Mouse (Mus musculus) spleen, postnatal 36 days (tissue): ENCODE data around the gene Gabbr2.

Source experiments
- DNase-seq, 2 experiments: peaks; one replicate each; pipeline ENCODE4 v3.0.0; 2022; ENCODE audit warnings: low spot score in 2 of 2, mixed read lengths in 1 of 2

Gabbr2 gene

DNA sequence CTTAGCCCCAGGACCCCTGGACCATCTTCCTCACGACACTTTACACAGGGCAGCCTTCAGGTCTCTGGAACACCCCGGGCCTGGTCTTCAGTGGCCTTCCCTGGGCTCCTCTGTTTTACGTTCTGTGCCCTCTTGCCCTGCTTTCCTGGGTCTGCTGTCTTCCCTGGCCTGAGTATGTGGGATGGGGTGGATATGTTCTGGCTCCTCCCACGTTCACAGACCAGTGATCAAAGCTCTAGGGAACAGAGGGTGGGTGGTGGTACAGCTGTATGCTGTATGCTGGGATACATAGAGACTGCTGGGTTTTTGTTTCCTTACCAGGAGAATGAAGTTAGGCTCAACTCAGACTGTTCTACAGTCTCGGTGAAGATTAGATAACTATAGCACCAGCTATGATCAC lies 274.5 kb downstream of the Gabbr2 start:
- DNase-seq, result no peak

DNA sequence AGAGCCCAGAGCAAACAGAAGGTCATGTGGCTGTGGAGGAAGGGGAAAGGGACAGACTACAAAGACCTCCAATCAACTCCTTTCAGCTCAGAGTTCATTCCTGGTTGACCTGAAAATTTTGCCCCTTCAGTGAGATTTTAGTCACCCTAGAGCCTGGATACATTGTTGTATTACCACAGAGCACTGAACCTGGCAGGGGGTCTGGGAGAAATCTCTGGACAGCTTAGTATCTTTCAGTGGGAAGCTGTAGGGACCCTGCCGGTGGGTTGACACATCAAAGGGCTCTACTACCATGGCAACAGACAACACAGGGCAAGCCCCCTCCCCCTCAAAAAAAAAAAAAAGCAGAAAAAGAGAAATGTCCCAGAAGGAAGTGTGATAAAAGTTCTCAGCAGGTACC lies 275.3 kb downstream of the Gabbr2 start:
- DNase-seq, result no peak

DNA sequence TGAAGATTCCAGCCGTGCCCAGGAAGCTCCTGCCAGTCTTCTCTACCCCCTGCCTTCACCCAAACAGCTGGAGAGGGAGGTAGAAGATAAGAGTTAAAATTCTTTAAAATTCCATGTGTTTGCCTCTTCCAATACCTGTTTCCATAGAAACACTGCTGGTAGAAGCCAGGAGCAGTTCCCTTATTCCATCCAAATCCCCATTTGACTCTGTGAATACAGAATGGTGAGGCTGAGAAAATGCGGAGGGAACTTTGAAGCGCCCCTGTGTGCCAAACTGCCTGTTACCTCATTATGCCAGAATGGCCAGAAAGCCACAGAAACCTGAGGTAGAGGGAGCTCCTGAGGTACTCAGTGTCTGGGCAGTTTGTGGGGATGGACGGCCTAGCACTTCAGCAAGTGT lies 281.1 kb downstream of the Gabbr2 start:
- no peak for DNase-seq

DNA sequence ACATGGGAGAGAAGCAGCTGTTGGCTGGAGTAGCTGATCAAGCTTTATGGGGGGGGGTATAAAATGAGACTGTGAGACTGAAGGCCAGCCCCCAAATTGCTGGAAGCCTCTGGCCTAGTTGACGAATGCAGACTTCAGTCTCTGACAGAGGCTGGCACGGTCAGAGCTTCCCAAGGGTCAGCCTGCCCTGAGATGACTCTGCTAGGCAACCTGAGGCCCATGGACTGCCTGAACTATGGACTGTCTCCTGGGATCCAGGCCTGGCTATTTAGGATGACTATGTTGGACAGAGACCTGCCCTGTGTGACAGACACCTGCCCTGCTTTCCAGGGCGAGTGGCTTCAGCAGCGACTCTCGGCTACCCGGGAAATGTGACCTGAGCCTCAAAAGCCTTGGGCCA lies 281.7 kb downstream of the Gabbr2 start:
- no peak for DNase-seq

DNA sequence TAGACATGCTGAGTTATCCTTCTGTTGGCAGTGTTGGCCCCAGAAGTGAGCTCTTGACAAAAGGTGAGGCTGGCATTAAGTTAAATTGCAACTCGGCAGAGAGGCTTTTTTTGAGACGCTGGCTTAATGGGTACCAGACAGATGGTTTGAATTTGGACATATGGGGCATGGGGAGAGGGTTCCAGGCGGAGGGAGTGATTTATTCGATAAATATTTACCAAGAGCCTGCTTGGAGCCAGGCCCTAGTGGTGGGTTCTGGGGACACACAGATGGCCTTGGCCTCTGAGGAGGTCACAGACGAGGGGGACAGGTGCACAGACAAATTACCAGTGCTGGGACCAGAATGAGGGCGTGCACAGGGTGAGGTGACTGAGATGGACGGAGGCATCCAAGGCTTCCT lies 282.2 kb downstream of the Gabbr2 start:
- DNase-seq, result no peak

DNA sequence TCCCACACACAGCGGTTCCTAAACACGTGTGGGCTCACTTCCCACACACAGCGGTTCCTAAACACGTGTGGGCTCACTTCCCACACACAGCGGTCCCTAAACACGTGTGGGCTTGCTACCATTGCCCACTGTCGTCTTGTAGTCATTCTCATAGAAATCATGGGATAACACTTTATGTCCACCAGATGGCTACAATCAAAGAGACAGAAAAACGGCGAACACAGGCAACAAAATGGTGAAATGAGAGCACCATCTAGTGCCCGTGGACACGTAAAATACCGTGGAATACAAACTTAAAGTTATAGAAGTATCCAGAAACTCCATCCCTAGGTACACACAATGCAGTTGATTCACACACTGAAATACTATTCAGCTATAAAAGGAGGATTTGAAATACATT lies 285.9 kb downstream of the Gabbr2 start:
- no peak for DNase-seq

DNA sequence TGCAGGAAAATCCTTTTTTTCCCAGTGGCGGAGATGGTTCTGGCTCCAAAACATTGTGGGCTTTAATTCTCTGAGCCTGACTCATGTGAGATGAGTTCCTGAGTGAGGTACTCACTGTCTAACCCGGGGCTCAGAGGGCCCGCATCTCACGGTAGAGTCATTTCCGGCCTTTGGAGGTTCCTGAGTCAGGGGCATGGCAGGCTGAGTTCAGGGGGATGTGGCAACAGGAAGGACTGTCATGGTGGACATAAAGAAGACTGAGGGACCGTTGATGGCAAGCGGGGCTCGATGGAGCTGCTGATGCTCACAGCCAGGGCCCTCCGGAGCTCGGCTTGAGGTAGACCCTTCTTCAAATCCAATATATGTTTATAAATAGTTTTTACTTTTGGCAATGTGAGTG lies 288.5 kb downstream of the Gabbr2 start:
- no peak for DNase-seq

DNA sequence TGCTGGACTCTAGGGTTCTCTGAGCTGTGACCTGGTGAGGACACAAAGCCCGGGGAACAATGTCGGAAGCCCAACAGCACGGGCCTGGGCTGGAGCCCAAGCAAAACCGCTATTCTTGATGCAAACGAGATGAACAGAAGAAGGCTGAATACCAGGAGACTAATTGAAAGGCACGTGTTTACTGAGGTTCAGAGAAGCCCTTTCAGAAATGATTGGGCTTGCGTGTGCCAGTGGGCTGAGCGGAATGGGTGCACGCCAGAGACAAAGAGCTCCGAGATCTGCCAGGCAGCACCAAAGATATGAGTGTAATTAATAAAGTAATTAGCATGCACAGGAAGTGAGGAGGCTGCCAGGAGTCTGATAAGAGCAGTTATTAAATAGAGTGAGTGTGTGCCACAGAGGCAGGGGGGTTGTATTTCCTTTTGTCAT lies 291.4 kb downstream of the Gabbr2 start:
- DNase-seq, result no peak

DNA sequence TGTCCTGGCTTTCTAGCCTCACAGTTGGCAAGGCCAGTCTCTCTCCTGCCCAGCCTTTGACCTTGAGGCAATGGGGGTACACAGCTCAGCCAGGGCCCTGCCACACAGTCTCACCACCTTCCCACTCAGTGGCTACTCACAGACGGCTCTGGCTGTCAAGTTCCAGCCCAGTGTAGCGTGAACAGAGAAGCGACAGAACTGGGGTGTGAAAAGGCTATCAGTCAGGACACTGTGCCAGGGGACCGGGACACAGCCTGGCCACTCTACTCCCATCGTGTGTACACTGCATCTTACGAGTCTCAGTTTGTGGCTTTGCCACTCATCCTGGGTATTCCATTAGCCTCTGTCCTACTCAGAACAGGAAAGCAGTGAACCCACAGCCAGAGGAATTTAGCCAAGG lies 295.2 kb downstream of the Gabbr2 start:
- DNase-seq, result no peak

DNA sequence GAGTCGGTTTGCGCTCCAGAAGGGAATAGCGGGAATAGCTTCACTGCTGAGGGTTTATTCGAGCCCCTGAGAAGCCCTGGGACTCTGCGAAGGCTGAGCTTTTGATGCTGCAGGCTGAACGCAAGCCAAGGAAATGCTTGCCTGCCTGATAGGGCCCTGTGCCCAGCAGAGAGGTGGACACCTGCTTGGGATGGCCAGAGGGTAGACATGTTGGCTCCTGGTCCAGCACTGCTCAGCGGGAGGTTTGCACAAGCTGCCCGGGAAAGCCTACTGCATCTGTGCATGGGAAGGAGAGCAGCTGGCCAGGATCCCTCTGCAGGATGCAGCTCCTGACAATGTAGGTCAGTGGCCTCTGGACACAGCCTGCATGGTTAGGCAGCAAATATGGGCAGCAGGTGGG lies 301.1 kb downstream of the Gabbr2 start:
- DNase-seq, result no peak

DNA sequence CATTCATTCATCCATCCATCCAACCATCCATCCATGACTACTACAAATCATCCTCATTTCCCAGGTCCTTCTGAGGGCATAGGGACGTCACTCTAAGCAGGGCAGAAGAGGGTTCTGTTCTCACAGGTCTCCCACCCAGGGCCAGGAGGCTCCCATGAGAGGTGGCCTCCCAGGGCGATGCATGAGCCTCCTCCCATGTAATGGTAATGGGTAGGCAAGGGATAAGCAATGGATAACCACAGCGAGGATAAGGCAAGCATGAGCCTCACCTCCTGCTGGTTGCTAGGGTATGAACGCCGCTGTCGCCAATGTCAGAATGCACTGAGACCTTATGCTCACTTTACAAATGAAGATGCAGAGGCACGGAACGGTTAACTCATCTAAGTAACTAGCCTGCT lies 301.7 kb downstream of the Gabbr2 start:
- no peak for DNase-seq

DNA sequence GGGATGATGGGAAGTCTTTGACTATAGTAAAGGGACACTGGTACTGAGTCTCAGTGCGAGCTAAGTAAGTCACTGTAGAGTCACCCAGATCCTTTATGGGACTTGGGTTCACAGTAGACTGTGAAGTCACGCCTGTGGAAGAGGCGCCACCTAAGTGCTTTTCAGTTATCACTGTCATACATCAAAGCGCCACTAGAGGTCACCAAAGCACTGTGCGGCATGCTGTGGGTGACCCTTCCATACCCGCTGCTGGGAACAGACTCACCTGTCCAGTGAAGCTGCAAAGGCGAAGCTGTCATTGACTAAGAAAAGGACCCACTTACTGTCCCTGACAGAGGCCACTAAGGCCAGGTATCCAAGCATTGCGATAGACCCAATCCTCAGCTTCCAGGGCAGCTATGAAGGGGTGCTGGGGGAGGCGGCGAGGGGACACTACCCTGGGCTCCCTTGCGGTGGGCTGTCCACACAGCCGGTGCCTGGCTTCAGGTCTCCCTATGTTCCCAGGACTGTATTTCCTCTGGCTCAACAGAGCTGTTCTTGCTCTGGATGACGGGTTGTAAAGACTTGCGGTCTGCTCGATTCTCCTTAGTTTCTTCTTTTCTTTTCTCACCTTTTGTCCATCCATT lies 302.2 kb downstream of the Gabbr2 start:
- DNase-seq, result peak; percentile 40 to 52

DNA sequence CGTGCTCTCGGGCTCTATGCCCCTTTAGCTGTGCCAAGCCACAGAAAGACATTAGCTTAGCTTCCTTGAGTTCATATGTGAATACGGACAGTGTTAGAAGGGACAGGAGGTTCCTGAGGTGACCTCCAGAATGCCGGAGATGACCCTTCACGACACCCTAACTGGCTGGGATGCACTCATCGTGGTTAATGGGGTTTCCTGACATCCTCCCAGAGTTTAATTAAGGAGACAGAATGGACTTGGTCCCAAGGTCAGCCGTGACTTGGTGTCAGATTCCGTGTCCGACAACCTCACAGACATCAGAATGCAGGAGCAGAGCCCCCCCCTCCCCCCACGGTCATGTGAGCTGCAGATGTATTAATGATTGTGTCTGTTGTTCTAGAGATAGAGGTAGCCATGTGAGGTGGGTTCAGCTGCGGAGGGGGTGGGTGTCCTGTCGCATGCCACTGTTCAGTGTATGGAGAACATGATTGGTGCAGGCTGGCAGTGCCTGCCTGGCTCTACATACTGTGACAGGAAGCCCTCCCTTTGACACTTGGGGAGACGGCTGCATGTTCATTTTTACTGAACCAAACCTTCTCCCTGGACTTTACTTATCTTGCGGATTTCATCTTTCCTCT lies 303.4 kb downstream of the Gabbr2 start:
- no peak for DNase-seq

DNA sequence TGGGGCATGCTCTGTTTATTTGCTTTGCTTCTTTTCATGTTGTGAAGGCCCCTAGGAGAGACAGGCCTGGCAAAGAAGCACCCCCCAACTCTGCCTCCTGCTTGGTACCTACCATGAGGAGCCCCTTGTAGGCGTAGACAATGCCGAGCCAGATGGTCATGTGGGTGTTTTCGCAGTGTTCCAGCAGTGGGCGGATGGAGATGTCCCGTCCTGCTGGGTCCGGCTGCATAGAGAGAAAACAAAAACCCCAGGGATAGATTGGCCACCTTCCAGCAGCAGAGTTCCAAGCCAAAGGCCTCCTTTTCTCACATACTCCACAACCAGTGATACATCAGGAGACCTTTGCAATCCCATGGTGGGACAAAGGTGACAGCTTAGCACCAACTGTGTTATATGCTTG lies 307.5 kb downstream of the Gabbr2 start:
- no peak for DNase-seq

DNA sequence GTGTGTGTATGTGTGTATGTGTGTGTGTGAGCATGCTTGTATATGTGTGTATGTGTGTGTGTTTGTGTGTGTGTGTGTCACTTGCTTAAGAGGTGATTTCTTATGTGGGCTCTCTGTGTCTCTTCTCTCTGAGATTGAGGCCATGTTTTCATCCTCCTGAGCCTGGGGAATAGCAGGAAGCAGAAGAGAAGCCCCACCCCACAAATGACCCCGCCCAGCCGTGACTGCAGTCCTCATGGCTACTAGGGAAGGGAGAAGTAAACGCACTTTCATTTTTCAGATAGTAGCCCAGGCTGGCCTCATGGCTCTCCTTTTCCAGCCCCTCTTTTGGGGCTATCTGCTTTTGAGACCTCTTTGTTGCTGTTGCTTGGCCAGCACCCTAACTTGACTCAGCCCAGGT lies 315.0 kb downstream of the Gabbr2 start:
- DNase-seq, result no peak

DNA sequence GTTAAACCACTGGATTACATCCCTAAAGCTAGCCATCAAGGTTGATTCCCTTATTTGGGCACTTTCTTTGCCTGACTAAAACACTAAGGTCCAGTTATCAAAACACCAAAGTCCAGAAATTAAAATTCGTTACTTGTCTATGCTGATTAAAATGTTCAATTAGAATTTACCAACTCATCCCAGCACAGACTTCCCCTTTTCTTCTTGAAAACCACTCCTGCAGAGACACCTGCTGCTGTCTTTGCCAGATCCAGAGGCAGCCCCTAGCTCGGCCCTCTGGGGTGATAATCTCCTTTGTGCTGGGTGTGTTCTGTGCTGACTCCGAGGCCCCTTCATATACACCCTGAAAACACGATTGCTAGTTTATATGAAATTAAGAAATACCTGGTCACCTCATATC lies 315.7 kb downstream of the Gabbr2 start:
- no peak for DNase-seq

DNA sequence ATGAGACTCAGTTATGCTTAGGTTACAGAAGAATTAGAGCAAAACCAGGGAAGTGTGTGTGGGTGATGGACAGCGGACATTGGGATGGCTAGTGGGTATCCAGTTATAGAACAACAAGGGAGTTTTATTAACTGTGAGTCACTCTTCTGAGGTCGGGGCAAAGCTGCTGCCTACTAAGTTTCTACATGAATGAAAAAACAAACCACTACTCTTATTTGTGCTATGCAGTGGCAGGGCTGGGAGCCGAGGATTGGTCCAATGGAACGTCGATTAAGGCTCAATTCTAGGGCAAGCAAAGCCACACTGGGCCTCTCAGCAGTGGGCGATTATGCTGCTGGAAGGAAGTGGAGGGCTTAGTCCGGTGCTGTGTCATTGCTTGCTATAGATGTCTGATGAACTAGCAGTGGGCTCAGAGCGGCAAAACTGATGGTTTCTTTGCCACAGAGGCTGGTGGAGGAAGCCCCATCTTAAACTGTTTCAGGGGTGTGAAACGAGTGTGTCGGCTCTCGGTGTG lies 316.3 kb downstream of the Gabbr2 start:
- no peak for DNase-seq

DNA sequence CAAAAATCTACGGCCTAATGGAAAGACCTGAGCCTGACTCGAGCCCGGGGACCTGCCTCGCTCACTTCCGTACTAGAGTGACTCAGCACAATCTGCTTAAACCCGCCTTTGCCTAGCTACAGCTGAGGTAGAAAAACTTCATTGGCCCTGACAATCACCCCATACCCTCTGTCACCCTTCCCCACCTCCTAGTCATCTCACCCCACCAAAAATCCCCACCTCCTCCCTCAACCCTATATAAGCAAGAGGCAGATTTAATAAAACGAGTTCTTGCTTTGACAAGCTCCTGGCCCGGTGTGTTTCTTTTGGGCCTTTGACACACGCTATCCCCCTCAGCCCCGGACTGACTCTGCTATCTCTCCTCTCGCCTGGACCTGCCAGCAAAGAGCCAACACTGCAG lies 323.1 kb downstream of the Gabbr2 start:
- DNase-seq, result no peak

DNA sequence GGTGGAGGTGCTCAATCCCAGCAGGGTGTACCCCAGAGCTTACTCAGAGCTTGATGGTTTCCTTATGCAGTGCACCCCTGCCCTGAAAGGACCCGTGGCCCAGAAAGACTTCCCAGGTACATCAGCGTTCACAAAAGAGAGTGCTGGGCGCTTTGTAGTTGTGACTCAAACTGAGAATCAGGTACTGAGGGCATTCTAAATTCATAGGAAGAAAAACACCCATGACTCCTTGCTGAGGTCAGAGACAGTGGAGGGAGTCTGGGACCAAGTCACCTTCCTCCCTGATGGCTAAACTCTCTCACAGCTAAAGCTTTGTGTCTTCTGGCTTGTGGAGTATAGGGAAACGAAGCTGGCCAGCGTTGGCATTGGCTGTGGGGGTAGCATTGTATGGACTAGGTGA lies 325.3 kb downstream of the Gabbr2 start:
- no peak for DNase-seq

DNA sequence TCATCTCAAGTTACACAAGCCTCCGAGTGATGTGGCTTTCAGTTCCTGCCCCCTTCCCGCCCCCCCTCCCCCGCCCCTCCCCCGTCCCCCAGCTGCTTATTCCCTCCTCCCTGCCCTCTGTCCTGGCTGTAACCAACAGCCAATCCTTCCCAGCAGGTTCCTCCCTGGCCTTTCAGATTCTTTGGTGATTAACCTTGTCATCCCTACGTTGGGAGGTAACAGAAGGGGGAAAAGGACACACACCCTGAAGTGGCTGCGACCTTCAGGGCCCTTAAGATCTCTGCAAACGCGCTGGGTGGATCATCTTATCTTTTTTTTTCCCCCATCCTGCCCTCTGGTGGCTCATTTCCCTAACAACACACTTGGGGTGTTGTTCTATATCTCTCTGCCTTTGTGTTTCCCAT lies 326.3 kb downstream of the Gabbr2 start:
- no peak for DNase-seq

DNA sequence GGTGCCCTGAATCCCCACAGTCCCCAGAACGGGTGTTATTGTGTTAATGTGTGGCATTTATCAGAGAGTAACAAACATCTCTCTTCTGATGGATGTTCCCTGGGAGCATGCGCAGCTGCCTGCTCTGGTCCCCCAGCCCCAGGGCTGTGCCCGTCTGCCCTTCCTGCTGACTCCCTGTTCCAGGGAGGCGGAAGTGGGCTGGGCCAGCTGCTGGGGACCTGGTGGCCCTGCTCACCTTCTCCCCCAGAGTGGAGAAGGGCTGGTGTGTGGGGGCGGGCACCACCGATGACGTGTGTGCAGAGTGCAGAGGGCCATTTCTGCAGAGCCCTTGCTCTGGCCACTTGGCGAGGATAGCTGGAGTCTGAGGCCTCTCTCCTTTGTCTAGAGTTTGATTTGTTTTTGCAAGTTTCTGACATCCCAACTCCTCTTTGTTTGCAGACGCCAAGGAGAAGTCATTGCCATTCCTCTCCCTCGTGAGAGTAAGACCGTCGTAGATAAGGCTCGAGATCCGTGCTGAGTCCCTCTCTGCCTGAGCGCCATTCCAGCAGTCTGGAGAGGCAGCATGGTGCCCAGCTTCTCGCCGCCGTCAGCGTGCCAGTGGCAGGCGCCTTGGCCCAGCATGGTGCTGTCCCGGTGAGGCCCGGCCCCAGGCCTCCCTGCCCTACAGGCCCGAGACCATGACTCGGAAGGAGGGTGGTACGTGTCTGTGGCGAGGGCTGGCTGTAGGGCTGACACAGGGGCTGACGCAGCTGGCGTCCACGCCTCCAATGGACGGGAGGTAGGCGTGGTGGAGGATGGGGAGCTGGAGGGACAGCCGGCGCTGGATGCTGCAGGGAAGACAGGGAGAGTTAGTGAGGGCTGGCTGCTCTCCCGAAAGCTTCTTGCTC lies 327.3 kb downstream of the Gabbr2 start:
- no peak for DNase-seq

DNA sequence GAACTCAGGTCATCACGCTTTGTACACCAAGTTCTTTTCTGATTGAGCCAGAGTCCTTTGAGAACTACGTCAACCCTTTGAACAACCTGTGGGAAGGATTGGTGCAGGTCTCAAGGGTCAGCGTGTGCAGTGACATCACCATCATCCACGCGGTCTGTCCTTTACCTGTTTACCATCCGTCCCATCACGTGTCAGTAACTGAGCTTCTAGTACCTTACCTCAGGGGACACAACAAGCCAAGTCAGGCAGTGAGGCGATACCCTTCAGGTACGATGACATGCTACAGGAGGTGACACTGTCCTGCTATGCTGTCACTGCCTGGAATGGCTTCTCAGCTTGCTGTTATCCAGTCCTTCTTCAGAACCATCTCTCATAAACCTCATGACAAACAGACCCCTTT lies 330.2 kb downstream of the Gabbr2 start:
- no peak for DNase-seq

DNA sequence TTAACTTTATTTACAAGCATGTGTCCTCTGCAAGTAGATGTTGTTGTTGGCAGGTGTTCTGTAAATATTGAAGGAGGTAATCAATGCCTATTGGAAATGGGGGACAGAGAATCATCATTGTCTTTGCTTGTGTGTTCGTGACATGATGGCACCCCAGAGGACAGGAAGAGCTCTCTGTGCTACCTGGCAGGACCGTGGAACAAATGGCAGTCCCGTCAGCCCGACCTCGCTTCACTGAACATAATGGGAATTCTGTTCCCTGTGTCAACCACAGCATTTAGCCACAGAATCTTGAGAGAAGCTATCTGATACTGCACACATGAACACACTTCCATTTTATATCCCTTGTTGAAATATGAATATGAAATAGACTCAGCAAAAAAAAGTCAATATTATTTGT lies 332.7 kb downstream of the Gabbr2 start:
- no peak for DNase-seq
